Mouse (Mus musculus): ENCODE measurements around the gene Prss37. TPM values are rescaled to one million over a fixed set of nuclear protein-coding genes. Genes with fewer than 3 reads are reported as not detected.

Prss37 gene
- total and polyA plus RNA-seq, 2 experiments from 2014 or later, result not detected

DNA sequence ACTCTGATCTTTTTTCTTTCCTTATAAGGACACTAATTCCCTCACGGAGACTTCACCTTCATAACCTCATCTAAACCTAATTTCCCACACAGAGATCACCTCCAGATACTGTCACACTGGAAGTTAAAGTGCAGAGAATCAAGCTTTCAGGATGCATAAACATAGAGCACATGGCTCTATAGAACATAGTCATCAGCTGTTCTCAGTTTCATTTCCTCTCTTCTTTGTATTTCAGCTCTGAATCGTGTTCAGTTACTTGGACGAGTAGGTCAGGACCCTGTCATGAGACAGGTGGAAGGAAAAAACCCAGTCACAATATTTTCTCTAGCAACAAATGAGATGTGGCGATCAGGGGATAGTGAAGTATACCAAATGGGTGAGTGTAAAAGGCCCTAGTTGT lies 43.2 kb downstream of the Prss37 start:
- no peak overlapping the region for H3K4me3 ChIP-seq (ENCODE audit: low read length)
- WGBS, result 91% methylated on average over 4 of the region's 4 CpGs
- ATAC-seq (no peak), DNase-seq (ENCODE audit: low spot score) (no peak)
- no peaks in the 10 kb centered on the region for H3K27me3 ChIP-seq (ENCODE audit: insufficient read depth, low read length)
- peaks cover 34% of the 10 kb centered on the region for H3K36me3 ChIP-seq (ENCODE audit: insufficient read depth, low read length)
- no peak overlapping the region for H3K9ac ChIP-seq (replicated peaks; ENCODE audit: low read length)
- H3K4me1 ChIP-seq (ENCODE audit: insufficient read depth, low read length), result no peaks in the 10 kb centered on the region
- no peak overlapping the region for H3K4me2 ChIP-seq (ENCODE audit: low read depth, low read length)
- no peak for TF ChIP-seq CTCF (IDR thresholded peaks at IDR 0.05; ENCODE audit: low read depth)
- no peaks in the 10 kb centered on the region for H3K9me3 ChIP-seq (ENCODE audit: low read length)
- no peak overlapping the region for H3K27ac ChIP-seq

DNA sequence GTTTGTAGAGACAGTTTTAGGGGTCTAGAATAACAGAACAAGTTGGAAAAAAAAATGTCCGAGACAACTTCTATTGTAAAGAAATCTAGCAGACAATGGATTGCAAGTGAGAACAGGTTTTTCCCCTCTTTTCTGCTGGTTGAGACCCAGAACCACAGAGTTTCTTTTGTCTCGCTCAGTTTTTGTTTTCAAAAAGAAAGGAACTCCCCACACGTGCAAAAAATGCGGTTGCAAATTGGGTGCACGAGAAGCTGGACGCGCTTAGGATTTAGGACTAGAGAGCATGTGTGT lies 47.6 kb downstream of the Prss37 start:
- ATAC-seq (no peak), DNase-seq (ENCODE audit: low spot score) (peak; percentile 23)
- WGBS, result 0% methylated on average over 7 of the region's 7 CpGs
- Histone ChIP-seq H3K27ac (peak overlapping the region; percentile 94), H3K4me3 (ENCODE audit: low read length) (peak overlapping the region; percentile 84), H3K9ac (replicated peaks; ENCODE audit: low read length) (peak overlapping the region; percentile 90), H3K27me3 (ENCODE audit: insufficient read depth, low read length) (no peaks in the 10 kb centered on the region), H3K4me2 (ENCODE audit: low read depth, low read length) (peak overlapping the region; percentile 81), H3K4me1 (ENCODE audit: insufficient read depth, low read length) (no peaks in the 10 kb centered on the region), H3K9me3 (ENCODE audit: low read length) (no peaks in the 10 kb centered on the region), H3K36me3 (ENCODE audit: insufficient read depth, low read length) (peaks cover 16% of the 10 kb centered on the region; the same call in 1 of the 2 replicates)
- no peak for TF ChIP-seq CTCF (IDR thresholded peaks at IDR 0.05; ENCODE audit: low read depth)

DNA sequence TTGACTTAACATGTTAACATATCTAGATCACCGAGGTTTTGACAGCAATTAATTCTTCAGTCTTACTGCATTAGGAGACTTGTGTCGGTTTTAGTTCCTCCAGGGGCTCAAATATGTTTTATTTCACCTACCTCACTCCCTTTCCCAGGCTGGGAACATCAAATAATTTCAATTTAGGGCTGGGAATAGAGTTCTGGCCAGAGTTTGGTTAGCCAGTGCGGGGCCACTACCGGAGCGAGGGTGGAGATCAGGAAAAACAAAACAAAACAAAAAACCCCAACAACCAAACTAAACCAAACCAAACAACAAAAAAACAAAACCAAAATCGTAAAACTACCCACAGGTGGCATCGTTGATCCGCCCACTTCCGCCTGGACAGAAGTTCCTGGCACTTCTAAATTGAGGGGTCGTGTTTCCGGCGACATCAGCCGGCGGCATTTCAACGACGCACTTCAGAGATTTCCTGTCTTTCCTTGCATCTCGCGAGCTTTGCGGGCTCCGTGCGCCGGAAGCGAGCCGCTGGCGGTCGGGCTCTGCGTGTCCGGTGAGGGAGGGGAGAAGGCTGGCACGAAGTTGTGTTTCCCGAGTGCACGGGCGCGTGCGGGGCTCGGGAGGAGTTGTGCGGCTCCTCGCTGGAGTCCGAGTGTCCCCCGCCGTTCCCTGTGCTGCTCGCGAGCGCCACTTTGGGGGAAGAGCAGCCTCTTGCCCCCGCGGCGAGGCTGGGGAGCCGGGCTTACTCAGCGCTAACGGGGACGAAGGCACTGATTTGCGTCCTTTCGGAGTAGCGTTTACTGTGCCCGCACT lies 48.2 kb downstream of the Prss37 start, which contains the start of gene Ssbp1:
TSS of gene Ssbp1 (plus strand) at position 437 of the 804 bp plus-strand sequence.
- no peaks in the 10 kb centered on the region for H3K4me1 ChIP-seq (ENCODE audit: insufficient read depth, low read length)
- peak within 1 kb of the TSS; percentile 90 for H3K9ac ChIP-seq (replicated peaks; ENCODE audit: low read length)
- peak within 1 kb of the TSS; percentile 94 for H3K27ac ChIP-seq
- peak; percentile 39; the same call in 1 of the 2 replicates for TF ChIP-seq CTCF (IDR thresholded peaks at IDR 0.05; ENCODE audit: low read depth)
- no peaks in the 10 kb centered on the region for H3K9me3 ChIP-seq (ENCODE audit: low read length)
- ATAC-seq (peak; percentile 98), DNase-seq (ENCODE audit: low spot score) (peak; percentile 98)
- peak within 1 kb of the TSS; percentile 81 for H3K4me2 ChIP-seq (ENCODE audit: low read depth, low read length)
- H3K27me3 ChIP-seq (ENCODE audit: insufficient read depth, low read length), result no peaks in the 10 kb centered on the region
- H3K36me3 ChIP-seq (ENCODE audit: insufficient read depth, low read length), result peaks cover 14% of the 10 kb centered on the region; the same call in 1 of the 2 replicates
- WGBS, result under 1% methylated on average over 54 of the region's 54 CpGs
- H3K4me3 ChIP-seq (ENCODE audit: low read length), result peak within 1 kb of the TSS; percentile 84

DNA sequence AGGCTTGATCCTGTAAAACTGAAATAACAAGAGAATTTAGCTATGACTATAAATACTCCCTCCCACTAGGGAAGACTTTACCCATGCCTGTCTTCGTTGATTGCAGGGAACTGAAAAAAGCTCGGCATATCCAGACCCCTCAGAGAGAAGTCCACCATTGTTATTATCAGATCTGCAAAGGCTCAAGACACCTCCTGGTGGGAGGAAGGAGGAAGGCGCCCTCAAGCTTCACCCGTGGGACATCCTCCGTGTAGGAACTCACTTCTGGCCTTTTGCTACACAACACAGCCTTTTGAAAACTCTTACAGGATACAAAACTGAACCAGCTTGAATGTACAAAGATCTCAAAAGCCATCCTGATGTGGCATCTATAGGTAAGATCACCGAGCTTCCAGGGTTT lies 53.6 kb downstream of the Prss37 start:
- DNase-seq (ENCODE audit: low spot score) (no peak), ATAC-seq (no peak)
- Histone ChIP-seq H3K36me3 (ENCODE audit: insufficient read depth, low read length) (no peaks in the 10 kb centered on the region), H3K4me2 (ENCODE audit: low read depth, low read length) (no peak overlapping the region), H3K27me3 (ENCODE audit: insufficient read depth, low read length) (no peaks in the 10 kb centered on the region), H3K9me3 (ENCODE audit: low read length) (no peaks in the 10 kb centered on the region), H3K4me1 (ENCODE audit: insufficient read depth, low read length) (no peaks in the 10 kb centered on the region), H3K9ac (replicated peaks; ENCODE audit: low read length) (no peak overlapping the region), H3K4me3 (ENCODE audit: low read length) (no peak overlapping the region), H3K27ac (no peak overlapping the region)
- WGBS, result 44% methylated on average over 6 of the region's 6 CpGs
- peak; percentile 40 for TF ChIP-seq CTCF (IDR thresholded peaks at IDR 0.05; ENCODE audit: low read depth)

Other genes starting within 250 kb of the Prss37 start
- 40.6 and 59.6 TPM in 2 replicates for gene Agk, start 194.3 kb downstream of the Prss37 start, total RNA-seq (2014; rRNA removed)
- gene Agk, start 194.3 kb downstream of the Prss37 start, polyA plus RNA-seq (2015; fragmentation: Nextera tagmentation; extraction: Ambion mirVana), result 53.3 and 57.9 TPM in 2 replicates
- gene E330009J07Rik, start 83.4 kb downstream of the Prss37 start, total RNA-seq (2014; rRNA removed), result 28.0 and 29.1 TPM in 2 replicates
- 9.9 and 12.8 TPM in 2 replicates for gene E330009J07Rik, start 83.4 kb downstream of the Prss37 start, polyA plus RNA-seq (2015; fragmentation: Nextera tagmentation; extraction: Ambion mirVana)
- gene Wee2, start 80.4 kb downstream of the Prss37 start, total RNA-seq (2014; rRNA removed), result 0.10 TPM in 1 of 2 replicates, not detected in the other
- gene Wee2, start 80.4 kb downstream of the Prss37 start, polyA plus RNA-seq (2015; fragmentation: Nextera tagmentation; extraction: Ambion mirVana), result 0.18 and 0.28 TPM in 2 replicates
- 9.1 and 11.2 TPM in 2 replicates for gene Ssbp1, start 48.2 kb downstream of the Prss37 start, total RNA-seq (2014; rRNA removed)
- 82.5 and 90.6 TPM in 2 replicates for gene Ssbp1, start 48.2 kb downstream of the Prss37 start, polyA plus RNA-seq (2015; fragmentation: Nextera tagmentation; extraction: Ambion mirVana)
- not detected in 2 replicates for gene Tas2r137, start 28.3 kb downstream of the Prss37 start, total RNA-seq (2014; rRNA removed)
- not detected in 2 replicates for gene Tas2r137, start 28.3 kb downstream of the Prss37 start, polyA plus RNA-seq (2015; fragmentation: Nextera tagmentation; extraction: Ambion mirVana)
- not detected in 2 replicates for gene Tas2r108, start 26.0 kb downstream of the Prss37 start, total RNA-seq (2014; rRNA removed)
- not detected in 2 replicates for gene Tas2r108, start 26.0 kb downstream of the Prss37 start, polyA plus RNA-seq (2015; fragmentation: Nextera tagmentation; extraction: Ambion mirVana)
- not detected in 2 replicates for gene Olfr461, start 35.5 kb upstream of the Prss37 start, total RNA-seq (2014; rRNA removed)
- gene Olfr461, start 35.5 kb upstream of the Prss37 start, polyA plus RNA-seq (2015; fragmentation: Nextera tagmentation; extraction: Ambion mirVana), result 0.05 TPM in 1 of 2 replicates, not detected in the other
- gene Olfr460, start 50.0 kb upstream of the Prss37 start, total RNA-seq (2014; rRNA removed), result not detected in 2 replicates
- gene Olfr460, start 50.0 kb upstream of the Prss37 start, polyA plus RNA-seq (2015; fragmentation: Nextera tagmentation; extraction: Ambion mirVana), result not detected in 2 replicates
- 0.58 TPM in 1 of 2 replicates, not detected in the other for gene Clec5a, start 66.3 kb upstream of the Prss37 start, total RNA-seq (2014; rRNA removed)
- gene Clec5a, start 66.3 kb upstream of the Prss37 start, polyA plus RNA-seq (2015; fragmentation: Nextera tagmentation; extraction: Ambion mirVana), result 0.78 TPM in 2 replicates
- not detected in 2 replicates for gene Tas2r138, start 93.8 kb upstream of the Prss37 start, total RNA-seq (2014; rRNA removed)
- not detected in 2 replicates for gene Tas2r138, start 93.8 kb upstream of the Prss37 start, polyA plus RNA-seq (2015; fragmentation: Nextera tagmentation; extraction: Ambion mirVana)
- 0.22 and 0.31 TPM in 2 replicates for gene Mgam, start 109.3 kb upstream of the Prss37 start, total RNA-seq (2014; rRNA removed)
- gene Mgam, start 109.3 kb upstream of the Prss37 start, polyA plus RNA-seq (2015; fragmentation: Nextera tagmentation; extraction: Ambion mirVana), result 0.25 and 0.39 TPM in 2 replicates

Measured in hindbrain, postnatal 0 days (tissue).